Mouse (Mus musculus): ENCODE measurements around the gene Pik3r6. TPM values are rescaled to one million over a fixed set of nuclear protein-coding genes. Genes with fewer than 3 reads are reported as not detected.
A peak's percentile ranks its signal among the peaks of the same experiment; 100 is the strongest.

Pik3r6 gene
- total and polyA plus RNA-seq, 2 experiments from 2014 or later, result 1.3 to 1.5 TPM

DNA sequence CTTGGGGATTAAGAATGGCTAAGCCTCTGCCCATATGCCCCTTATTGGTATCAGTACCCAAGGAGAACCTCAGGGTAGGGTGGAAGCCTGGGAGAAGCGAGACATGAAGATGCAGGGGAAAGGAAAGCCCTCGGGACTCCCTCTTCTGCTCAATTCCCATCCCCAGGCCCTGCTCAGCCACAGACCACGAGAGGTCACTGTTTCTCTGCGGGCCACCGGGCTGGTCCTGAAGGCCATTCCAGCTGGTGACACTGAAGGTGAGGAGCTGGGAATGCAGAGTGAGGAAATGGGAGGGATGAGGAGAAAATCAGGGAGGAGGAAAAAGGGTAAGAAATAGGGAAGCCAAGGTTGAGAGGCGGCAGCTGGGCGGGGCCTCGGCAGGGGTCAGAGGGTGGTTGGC is 41.7 kb downstream of the Pik3r6 start:
- Histone ChIP-seq H3K27ac (no peak overlapping the region), H3K36me3 (ENCODE audit: insufficient read depth, low read length) (no peaks in the 10 kb centered on the region), H3K9ac (replicated peaks; ENCODE audit: low read length) (no peak overlapping the region), H3K4me3 (ENCODE audit: low read length) (no peak overlapping the region), H3K9me3 (ENCODE audit: low read length) (no peaks in the 10 kb centered on the region), H3K4me2 (ENCODE audit: low read depth, low read length) (no peak overlapping the region), H3K27me3 (ENCODE audit: insufficient read depth, low read length) (no peaks in the 10 kb centered on the region), H3K4me1 (ENCODE audit: insufficient read depth, low read length) (no peaks in the 10 kb centered on the region)
- peak; percentile 67 for TF ChIP-seq CTCF (IDR thresholded peaks at IDR 0.05; ENCODE audit: low read depth)
- DNase-seq (ENCODE audit: low spot score), result peak; percentile 32
- WGBS, result 10% methylated on average over 8 of the region's 8 CpGs
- no peak for ATAC-seq

DNA sequence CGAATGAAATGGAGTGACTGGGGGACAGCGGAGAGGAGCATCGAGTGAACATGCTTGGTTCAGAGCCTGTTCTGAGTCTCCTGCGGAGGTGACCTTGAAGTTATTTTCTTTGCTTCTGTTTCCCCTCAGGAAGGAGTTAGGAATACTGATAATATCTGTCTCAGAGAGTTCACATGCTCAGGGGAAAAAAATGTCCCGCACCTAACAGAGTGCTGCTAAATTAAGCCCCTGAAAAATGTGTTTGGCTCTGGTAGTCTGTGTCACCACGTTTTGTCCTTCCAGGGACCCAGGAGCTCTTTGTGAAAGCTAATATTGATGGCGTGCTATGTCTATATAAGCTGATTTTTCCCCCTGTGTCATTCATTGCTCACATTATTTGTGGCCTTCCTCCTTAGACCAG is 42.4 kb downstream of the Pik3r6 start:
- Histone ChIP-seq H3K27me3 (ENCODE audit: insufficient read depth, low read length) (no peaks in the 10 kb centered on the region), H3K4me2 (ENCODE audit: low read depth, low read length) (no peak overlapping the region), H3K36me3 (ENCODE audit: insufficient read depth, low read length) (no peaks in the 10 kb centered on the region), H3K9me3 (ENCODE audit: low read length) (no peaks in the 10 kb centered on the region), H3K4me1 (ENCODE audit: insufficient read depth, low read length) (no peaks in the 10 kb centered on the region), H3K4me3 (ENCODE audit: low read length) (no peak overlapping the region), H3K9ac (replicated peaks; ENCODE audit: low read length) (no peak overlapping the region), H3K27ac (no peak overlapping the region)
- 57% methylated on average over 7 of the region's 7 CpGs for WGBS
- DNase-seq (ENCODE audit: low spot score) (no peak), ATAC-seq (no peak)
- no peak for TF ChIP-seq CTCF (IDR thresholded peaks at IDR 0.05; ENCODE audit: low read depth)

DNA sequence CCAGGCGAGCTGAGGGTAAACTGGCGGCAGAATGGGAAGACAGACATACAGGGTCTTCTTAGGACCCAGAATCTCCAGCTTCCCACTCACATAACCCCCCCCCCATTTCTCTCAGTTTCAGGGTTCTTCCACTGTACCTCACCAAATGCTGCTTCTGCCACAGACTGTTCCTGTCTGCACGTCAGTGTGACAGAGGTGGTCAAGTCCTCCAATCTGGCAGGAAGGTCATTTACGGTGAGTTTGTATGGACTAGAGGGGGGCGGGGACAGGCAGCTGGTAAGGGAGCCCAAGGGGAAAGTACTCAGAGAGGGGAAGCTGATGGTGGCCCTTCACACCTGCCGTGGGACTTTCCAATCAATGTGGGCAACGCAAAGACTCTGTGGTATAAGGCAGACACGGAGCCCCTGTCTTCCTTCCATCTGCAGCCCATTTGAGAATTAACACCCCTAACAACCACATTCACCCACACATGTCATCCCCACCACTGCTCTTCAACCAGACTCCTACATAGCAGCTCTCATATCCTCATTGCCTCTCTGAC is 42.9 kb downstream of the Pik3r6 start:
- H3K9ac ChIP-seq (replicated peaks; ENCODE audit: low read length), result no peak overlapping the region
- no peak for TF ChIP-seq CTCF (IDR thresholded peaks at IDR 0.05; ENCODE audit: low read depth)
- no peak overlapping the region for H3K27ac ChIP-seq
- H3K27me3 ChIP-seq (ENCODE audit: insufficient read depth, low read length), result no peaks in the 10 kb centered on the region
- H3K9me3 ChIP-seq (ENCODE audit: low read length), result no peaks in the 10 kb centered on the region
- no peak overlapping the region for H3K4me2 ChIP-seq (ENCODE audit: low read depth, low read length)
- H3K4me1 ChIP-seq (ENCODE audit: insufficient read depth, low read length), result no peaks in the 10 kb centered on the region
- H3K36me3 ChIP-seq (ENCODE audit: insufficient read depth, low read length), result no peaks in the 10 kb centered on the region
- DNase-seq (ENCODE audit: low spot score) (no peak), ATAC-seq (no peak)
- H3K4me3 ChIP-seq (ENCODE audit: low read length), result no peak overlapping the region
- WGBS, result 86% methylated on average over 8 of the region's 8 CpGs

DNA sequence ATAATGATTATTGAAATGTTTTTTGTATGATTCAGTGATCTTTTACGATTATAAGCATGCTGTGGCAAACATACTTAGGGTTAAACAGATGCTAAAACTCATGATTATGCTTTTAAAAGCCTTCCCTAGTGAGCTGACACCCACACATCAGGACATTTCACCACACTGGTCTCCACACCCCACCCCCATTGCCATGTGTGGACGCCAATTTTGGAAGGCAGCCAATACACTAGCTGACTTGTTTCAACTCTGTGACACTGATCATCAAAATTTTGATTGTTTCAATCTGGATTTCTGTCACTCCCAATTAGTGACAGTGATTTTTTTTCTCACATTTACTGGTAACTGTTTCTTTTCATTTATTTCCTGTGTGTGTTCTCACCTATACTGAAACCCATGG is 44.7 kb downstream of the Pik3r6 start:
- Histone ChIP-seq H3K9ac (replicated peaks; ENCODE audit: low read length) (no peak overlapping the region), H3K27me3 (ENCODE audit: insufficient read depth, low read length) (no peaks in the 10 kb centered on the region), H3K4me2 (ENCODE audit: low read depth, low read length) (no peak overlapping the region), H3K4me3 (ENCODE audit: low read length) (no peak overlapping the region), H3K9me3 (ENCODE audit: low read length) (no peaks in the 10 kb centered on the region), H3K4me1 (ENCODE audit: insufficient read depth, low read length) (no peaks in the 10 kb centered on the region), H3K36me3 (ENCODE audit: insufficient read depth, low read length) (no peaks in the 10 kb centered on the region), H3K27ac (no peak overlapping the region)
- DNase-seq (ENCODE audit: low spot score), result no peak
- TF ChIP-seq CTCF (IDR thresholded peaks at IDR 0.05; ENCODE audit: low read depth), result no peak
- WGBS, result 58% methylated on average over 2 of the region's 2 CpGs
- ATAC-seq, result no peak

DNA sequence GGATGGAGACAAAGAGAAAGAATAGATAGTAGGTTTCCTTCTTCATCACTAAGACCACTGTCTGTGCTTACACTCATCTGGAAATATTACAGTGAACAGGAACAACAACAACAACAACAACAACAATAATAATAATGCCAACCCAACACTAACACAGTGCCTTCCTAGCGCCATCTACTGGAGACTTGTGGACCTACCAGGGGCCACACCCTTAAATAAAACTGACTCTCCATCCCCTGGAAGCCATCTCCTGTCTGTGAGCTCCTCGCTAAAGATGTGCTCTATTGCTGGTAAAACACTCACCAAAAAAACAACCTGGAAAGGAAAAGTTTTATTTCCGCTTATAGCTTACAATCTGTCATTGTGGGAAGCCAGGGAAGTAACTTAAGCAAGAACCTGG is 46.8 kb downstream of the Pik3r6 start:
- no peak overlapping the region for H3K9ac ChIP-seq (replicated peaks; ENCODE audit: low read length)
- TF ChIP-seq CTCF (IDR thresholded peaks at IDR 0.05; ENCODE audit: low read depth), result peak; percentile 40
- H3K4me1 ChIP-seq (ENCODE audit: insufficient read depth, low read length), result no peaks in the 10 kb centered on the region
- no peak for DNase-seq (ENCODE audit: low spot score)
- H3K9me3 ChIP-seq (ENCODE audit: low read length), result no peaks in the 10 kb centered on the region
- no peak overlapping the region for H3K4me2 ChIP-seq (ENCODE audit: low read depth, low read length)
- no peak overlapping the region for H3K4me3 ChIP-seq (ENCODE audit: low read length)
- 45% methylated on average over 3 of the region's 3 CpGs for WGBS
- H3K36me3 ChIP-seq (ENCODE audit: insufficient read depth, low read length), result no peaks in the 10 kb centered on the region
- H3K27ac ChIP-seq, result no peak overlapping the region
- ATAC-seq, result no peak
- H3K27me3 ChIP-seq (ENCODE audit: insufficient read depth, low read length), result no peaks in the 10 kb centered on the region

DNA sequence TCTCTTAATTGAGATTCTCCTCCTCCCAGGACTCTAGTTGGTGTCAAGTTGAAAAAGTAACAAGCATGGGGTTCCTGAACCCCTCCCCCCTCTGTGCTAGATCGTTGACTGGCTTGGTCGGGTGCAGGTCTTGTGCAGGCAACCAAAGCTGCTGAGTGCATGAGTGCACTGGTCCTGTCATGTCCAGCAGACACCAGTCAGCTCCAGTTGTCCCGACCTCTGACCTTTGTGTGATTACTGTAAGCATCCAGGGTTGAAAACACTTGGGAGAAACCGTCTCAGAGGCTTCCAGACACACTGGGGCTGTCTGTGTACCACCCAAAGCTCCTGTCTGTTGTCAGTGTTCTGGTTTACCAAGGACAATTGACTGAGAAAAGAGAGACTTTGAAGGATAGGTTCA is 47.5 kb downstream of the Pik3r6 start:
- Histone ChIP-seq H3K4me1 (ENCODE audit: insufficient read depth, low read length) (no peaks in the 10 kb centered on the region), H3K9ac (replicated peaks; ENCODE audit: low read length) (no peak overlapping the region), H3K27me3 (ENCODE audit: insufficient read depth, low read length) (no peaks in the 10 kb centered on the region), H3K9me3 (ENCODE audit: low read length) (no peaks in the 10 kb centered on the region), H3K27ac (no peak overlapping the region), H3K4me2 (ENCODE audit: low read depth, low read length) (no peak overlapping the region), H3K36me3 (ENCODE audit: insufficient read depth, low read length) (no peaks in the 10 kb centered on the region), H3K4me3 (ENCODE audit: low read length) (no peak overlapping the region)
- ATAC-seq (no peak), DNase-seq (ENCODE audit: low spot score) (no peak)
- TF ChIP-seq CTCF (IDR thresholded peaks at IDR 0.05; ENCODE audit: low read depth), result no peak
- WGBS, result 62% methylated on average over 4 of the region's 4 CpGs

DNA sequence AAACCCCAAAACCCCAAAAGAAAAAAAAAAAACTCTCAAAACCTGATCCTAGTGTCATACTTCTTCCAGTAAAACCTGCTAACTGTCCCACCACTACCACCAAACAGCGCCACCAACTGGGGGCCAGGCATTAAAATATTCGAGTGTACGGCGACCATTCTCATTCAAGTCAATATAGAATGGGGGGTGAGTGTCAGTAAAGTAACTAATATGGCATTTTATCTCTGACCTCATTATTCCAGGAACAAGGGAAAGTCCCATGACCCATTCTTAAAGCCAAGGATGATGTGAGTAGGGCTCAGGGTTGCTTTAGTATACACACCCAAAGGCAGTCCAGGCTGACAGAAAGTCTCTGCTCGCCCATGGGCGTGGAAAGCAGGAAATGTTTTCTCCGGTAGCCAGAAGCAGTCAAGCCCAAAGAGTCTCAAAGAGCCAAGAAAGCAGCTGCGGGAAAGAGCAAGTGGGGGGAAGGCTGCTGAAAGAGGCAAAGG is 51.2 kb downstream of the Pik3r6 start:
- Histone ChIP-seq H3K4me1 (ENCODE audit: insufficient read depth, low read length) (peaks cover 6% of the 10 kb centered on the region; the same call in 1 of the 2 replicates), H3K9ac (replicated peaks; ENCODE audit: low read length) (no peak overlapping the region), H3K4me3 (ENCODE audit: low read length) (no peak overlapping the region), H3K4me2 (ENCODE audit: low read depth, low read length) (no peak overlapping the region), H3K27ac (no peak overlapping the region), H3K9me3 (ENCODE audit: low read length) (no peaks in the 10 kb centered on the region), H3K27me3 (ENCODE audit: insufficient read depth, low read length) (no peaks in the 10 kb centered on the region), H3K36me3 (ENCODE audit: insufficient read depth, low read length) (no peaks in the 10 kb centered on the region)
- 40% methylated on average over 8 of the region's 8 CpGs for WGBS
- peak; percentile 52 for TF ChIP-seq CTCF (IDR thresholded peaks at IDR 0.05; ENCODE audit: low read depth)
- DNase-seq (ENCODE audit: low spot score) (peak; percentile 24), ATAC-seq (no peak)

All from hindbrain, postnatal 0 days (tissue).